Mouse (Mus musculus) spleen, adult 2 months (tissue): ENCODE results near the gene Trmt10a.

Experiments
- CTCF ChIP-seq: fragments of 200-500 bp; IDR thresholded peaks from 2 replicates; pipeline ENCODE4 v1.5.1; 2011; ENCODE audit warnings: mild to moderate bottlenecking, inconsistent platforms; ENCODE audit not compliant: insufficient read depth, insufficient read length, insufficient replicate concordance; ENCODE audit errors: extremely low read depth
- POLR2A ChIP-seq: fragments of 200-500 bp; IDR thresholded peaks from 2 replicates; pipeline ENCODE4 v1.6.1; 2011; ENCODE audit warnings: low read depth, low read length, inconsistent platforms

GRCm38 (mm10) chr3:138185290-138185689 is 42.0 kb downstream of the Trmt10a start:
- TF ChIP-seq POLR2A (no peak), CTCF (no peak)
